Mouse (Mus musculus) E14TG2a.4 (cell line): ENCODE data around the gene Nedd9.

ENCODE experiments used
- CTCF ChIP-seq: conservative IDR thresholded peaks from 2 replicates; pipeline ENCODE4 v1.5.1; 2014; ENCODE audit warnings: low read length
- POU5F1 ChIP-seq: IDR thresholded peaks from 2 replicates; pipeline ENCODE4 v1.6.1; 2014; ENCODE audit warnings: low read length, borderline replicate concordance

- TF ChIP-seq CTCF = no peak
- TF ChIP-seq POU5F1 = no peak
Measured at GRCm38 (mm10) chr13:41362909-41363308, 124.3 kb downstream of the Nedd9 start.
